Mouse (Mus musculus) spleen, postnatal 14 days (tissue): Measurements from ENCODE around the gene Gm28372.

Source experiments
- DNase-seq, 2 experiments: peaks; one replicate each; pipeline ENCODE4 v3.0.0; 2021 to 2022; ENCODE audit warnings: low spot score in 2 of 2

Gm28372 gene

GRCm38 (mm10) chr2:130411558-130412495 is 6.8 kb downstream of the Gm28372 start:
- peak; percentile 30 to 61 for DNase-seq

DNA sequence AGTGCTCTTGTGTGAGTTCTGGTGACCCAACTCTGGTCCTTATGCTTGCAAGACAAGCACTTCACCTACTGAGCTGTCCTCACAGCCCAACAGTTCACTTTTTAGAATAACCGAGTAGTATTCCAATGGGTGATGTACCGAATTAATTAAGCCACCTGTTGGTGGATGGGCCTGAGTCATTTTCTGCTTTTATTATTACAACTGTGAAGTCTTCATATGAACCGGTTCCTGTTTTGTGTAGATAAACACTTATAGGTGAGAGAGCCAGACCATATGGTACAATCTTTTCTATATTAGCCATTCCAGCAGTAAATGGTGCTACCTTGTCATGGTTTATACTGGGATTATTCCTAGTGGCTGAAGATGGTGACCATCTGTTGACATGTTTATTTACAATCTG is 7.7 kb downstream of the Gm28372 start:
- no peak for DNase-seq

- no peak for DNase-seq
Observed at GRCm38 (mm10) chr2:130414094-130414856, 9.2 kb downstream of the Gm28372 start.

- no peak for DNase-seq
Observed at GRCm38 (mm10) chr2:130421781-130422620, 17.0 kb downstream of the Gm28372 start.

DNA sequence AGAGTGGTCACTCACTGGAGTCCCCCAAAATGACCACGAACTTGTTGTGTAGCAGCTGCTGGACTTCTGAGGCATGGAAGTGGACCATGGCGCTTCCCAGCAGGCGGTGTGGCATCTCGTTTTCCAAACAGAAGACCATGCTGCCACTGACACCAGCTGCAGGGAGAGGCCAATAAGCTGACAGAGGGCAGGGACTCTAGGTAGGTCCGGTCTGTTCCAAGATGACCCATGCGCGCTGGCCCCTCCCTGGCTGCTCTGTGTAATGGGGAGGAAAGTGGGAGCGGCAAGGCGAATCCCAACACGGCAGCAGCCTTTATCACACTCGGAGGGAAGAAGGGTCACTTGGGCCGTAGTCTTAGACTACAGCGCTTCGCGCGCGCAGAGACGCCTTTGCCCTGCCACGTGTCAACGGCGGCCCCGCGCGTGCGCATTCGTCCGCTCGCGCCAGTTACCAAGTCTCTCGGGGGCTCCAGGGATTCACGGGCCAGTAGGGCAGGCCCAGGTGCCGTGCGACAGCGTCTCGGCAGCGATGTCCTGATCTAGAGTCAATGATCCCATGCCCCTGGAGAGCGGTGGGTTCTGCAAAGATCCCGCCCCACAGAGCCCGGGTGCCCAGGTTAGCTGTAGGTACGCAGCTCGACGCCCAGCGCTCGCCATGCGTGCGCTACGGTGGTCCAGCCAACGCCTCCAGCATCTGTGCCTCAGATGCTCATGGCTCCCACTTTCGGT is 18.5 kb downstream of the Gm28372 start:
- peak; percentile 59 to 68 for DNase-seq

- peak; percentile 80 to 89 for DNase-seq
Observed at GRCm38 (mm10) chr2:130424126-130424853, 19.3 kb downstream of the Gm28372 start, which contains the start of the genes Vps16 and Pced1a. Gene Vps16, plus strand, starts transcription at chr2:130424339. Gene Pced1a, minus strand, starts transcription at chr2:130424701.

DNA sequence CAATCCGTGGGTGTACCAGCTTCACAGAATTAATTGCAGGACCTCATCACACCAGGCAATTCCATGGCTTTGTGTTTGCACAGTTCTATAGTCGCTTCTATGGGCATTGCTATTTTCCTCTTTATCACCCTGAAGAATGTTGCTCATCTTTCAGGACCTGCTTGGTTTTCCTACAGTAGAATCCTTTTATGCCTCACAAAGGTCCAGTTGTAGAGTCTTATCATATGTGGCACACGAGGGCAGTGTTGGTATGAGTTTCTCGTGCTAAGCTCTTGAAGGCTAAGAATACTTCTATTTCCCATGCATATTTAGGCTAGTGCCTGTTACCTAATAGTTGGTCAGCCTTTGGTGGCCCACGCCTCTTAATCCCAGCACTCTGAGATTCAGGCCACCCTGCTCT is 20.1 kb downstream of the Gm28372 start:
- no peak for DNase-seq

GRCm38 (mm10) chr2:130429851-130430250 is 24.8 kb downstream of the Gm28372 start:
- DNase-seq = no peak

- no peak for DNase-seq
Observed at GRCm38 (mm10) chr2:130430484-130430883, 25.4 kb downstream of the Gm28372 start.

DNA sequence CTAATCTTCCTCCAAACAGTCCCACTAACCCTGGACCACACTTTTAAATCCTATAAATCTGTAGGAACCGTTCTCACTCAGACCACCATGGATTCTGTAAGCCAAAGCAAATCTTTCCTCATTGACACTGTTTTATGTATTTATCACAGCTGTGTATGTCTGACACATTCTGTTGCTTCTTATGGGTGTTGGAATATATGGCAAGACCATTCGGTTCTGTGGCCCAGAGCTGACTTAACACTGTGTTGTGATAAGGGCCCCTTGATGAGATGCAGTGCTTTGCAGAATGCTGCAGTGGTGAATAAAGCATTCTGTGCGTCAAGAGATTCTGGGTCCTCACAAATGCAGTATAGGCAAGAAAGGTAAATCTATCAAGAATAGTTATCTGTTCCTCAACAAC is 27.1 kb downstream of the Gm28372 start:
- no peak for DNase-seq

GRCm38 (mm10) chr2:130433152-130433551 is 28.1 kb downstream of the Gm28372 start:
- DNase-seq = peak in 1 of 2 experiments; percentile 36

- no peak for DNase-seq
Observed at GRCm38 (mm10) chr2:130436769-130437168, 31.7 kb downstream of the Gm28372 start.

GRCm38 (mm10) chr2:130438861-130439260 is 33.8 kb downstream of the Gm28372 start:
- DNase-seq = no peak

GRCm38 (mm10) chr2:130439840-130440480 is 34.9 kb downstream of the Gm28372 start:
- DNase-seq = no peak

- DNase-seq = peak in 1 of 2 experiments; percentile 23
Observed at GRCm38 (mm10) chr2:130442162-130442561, 37.1 kb downstream of the Gm28372 start.

GRCm38 (mm10) chr2:130448449-130448848 is 43.4 kb downstream of the Gm28372 start:
- DNase-seq = no peak

DNA sequence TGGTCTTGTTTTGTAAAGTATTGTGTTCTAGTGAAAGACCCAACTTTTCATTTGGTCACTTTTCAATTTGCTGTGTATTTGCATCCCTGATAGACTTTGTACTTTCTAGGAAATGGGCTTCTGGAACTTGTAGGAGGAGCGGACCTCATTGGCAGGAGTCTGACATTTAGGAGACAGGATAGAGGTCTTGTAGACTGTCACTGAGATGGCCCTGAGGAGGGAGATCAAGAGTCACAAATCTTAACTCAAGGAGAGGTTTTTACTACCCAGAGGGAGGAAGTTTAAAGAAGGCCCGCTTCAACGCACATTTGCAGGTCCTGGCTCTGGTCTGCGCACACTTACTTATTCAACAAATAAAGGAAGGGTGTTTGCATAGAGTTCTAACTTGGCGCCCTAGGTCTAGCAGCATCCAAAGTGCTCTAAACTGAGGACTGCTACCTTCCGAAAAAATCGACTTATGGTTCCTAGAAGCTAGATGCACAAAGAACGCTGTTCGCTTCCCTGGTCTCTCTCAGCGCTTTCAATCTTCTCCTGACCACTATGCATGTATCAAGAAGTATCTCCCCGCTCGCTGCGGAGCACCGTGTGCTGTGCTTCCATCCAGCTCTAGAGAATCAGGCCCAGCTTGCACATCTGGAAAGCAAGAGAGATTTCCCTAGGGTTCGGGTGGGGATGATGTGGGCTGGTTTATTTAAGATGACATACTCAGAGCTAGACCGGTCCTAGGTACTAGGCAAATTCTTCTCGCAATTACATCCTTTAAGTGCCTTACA is 44.2 kb downstream of the Gm28372 start:
- no peak for DNase-seq

- peak; percentile 87 to 89 for DNase-seq
Observed at GRCm38 (mm10) chr2:130449794-130450433, 44.9 kb downstream of the Gm28372 start, which contains the start of gene Ptpra. Gene Ptpra, plus strand, starts transcription at chr2:130450278.
